Mouse (Mus musculus) MEL (cell line): ENCODE data around the gene Ap2b1.

Experiments used
- CHD2 ChIP-seq: IDR thresholded peaks from 2 replicates; pipeline ENCODE4 v1.6.1; 2011; ENCODE audit warnings: low read length, improper control_type of control experiment
- GABPA ChIP-seq: IDR thresholded peaks from 2 replicates; pipeline ENCODE4 v1.6.1; 2012; ENCODE audit warnings: low read depth, mild to moderate bottlenecking, inconsistent platforms, low read length, improper control_type of control experiment, moderate library complexity
- MEF2A ChIP-seq: IDR thresholded peaks from 2 replicates; pipeline ENCODE4 v1.6.1; 2014; ENCODE audit warnings: low read depth, mild to moderate bottlenecking, inconsistent platforms, low read length, improper control_type of control experiment; ENCODE audit not compliant: poor library complexity, insufficient replicate concordance, severe bottlenecking; ENCODE audit errors: extremely low read depth

GRCm38 (mm10) chr11:83279024-83279423 is 19.8 kb upstream of the Ap2b1 start:
- no peak for TF ChIP-seq MEF2A
- no peak for TF ChIP-seq GABPA
- TF ChIP-seq CHD2 = no peak
